In the genomic region with DNA sequence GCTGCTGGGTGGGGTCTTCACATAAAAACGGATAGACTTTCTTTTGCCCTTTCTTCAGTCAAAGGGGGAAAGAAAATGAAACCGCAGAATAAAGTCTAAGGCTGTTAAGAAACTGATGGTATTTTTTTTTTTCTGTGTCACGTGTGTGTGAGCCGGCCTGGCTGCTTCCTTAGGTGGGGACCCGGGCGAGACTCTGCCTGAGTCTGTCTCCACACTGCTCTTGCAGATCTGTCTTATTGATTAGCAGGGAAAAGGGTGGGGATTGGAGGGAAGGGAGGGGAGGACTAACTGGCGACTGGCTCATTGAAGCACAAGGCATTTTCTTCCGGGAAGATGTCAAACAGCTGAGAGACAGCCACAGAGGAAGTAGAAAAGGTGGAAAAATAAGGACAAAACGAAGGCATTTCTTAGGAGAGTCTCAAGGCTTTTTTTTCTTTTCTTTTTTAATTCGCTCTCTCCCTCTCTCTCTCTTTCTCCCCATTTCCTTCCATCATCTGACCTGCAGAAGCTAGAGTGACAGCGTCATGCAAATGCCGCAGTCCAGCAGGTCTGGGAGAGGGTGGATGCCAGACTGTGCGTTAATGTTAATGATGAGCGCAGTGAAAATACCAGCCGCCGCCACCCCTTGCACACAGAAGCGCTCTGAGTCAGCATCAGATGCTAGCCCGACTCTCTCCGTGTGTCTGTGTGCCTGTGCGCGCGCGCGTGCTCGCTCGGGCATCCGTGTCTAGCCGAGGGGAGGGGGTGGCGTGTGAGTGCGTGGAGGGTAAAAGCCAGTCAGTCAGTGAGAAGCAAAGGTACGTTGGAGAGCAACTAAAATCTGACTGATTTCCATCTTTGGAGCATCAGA, we compare ENCODE assay signal across 9 mouse cellular contexts. TPM values are rescaled to one million over a fixed set of nuclear protein-coding genes. Genes with fewer than 3 reads are reported as not detected.
DNase-seq lines count a peak whose midpoint lies in the region; ATAC-seq and TF ChIP-seq lines count a peak whose summit lies in the region.
"Had no signal": no experiment of that assay in that cellular context is flagged by ENCODE, and none has a peak within 500 bp of the region (broad histone marks: within the 10 kb centered on the region; RNA-seq: fewer than 3 reads in every experiment).

No protein-coding gene starts in this region.

- TF ChIP-seq EP300 in heart, adult 2 months (IDR thresholded peaks at IDR 0.05; ENCODE audit: insufficient read depth, low read depth, low read length), result no peak

- no peaks in the 10 kb centered on the region for H3K9me3 ChIP-seq in embryonic facial prominence, embryonic 11.5 days (replicated peaks; ENCODE audit: control insufficient read depth, low read length)
- H3K9me3 ChIP-seq in limb, embryonic 13.5 days, result no peaks in the 10 kb centered on the region
- no peaks in the 10 kb centered on the region for H3K9me3 ChIP-seq in midbrain, embryonic 14.5 days (ENCODE audit: control insufficient read depth, low read length)
- H3K9me3 ChIP-seq in stomach, embryonic 14.5 days (ENCODE audit: control insufficient read depth, low read depth, low read length), result no peaks in the 10 kb centered on the region

- H3K79me2 ChIP-seq in heart, adult 2 months (replicated peaks; ENCODE audit: control insufficient read depth, insufficient read depth, low read length), result no peaks in the 10 kb centered on the region

- H3K9ac ChIP-seq in embryonic facial prominence, embryonic 11.5 days (replicated peaks; ENCODE audit: low read length), result peak overlapping the region; percentile 67
- peak overlapping the region; percentile 54 for H3K9ac ChIP-seq in heart, adult 2 months (ENCODE audit: low read depth, low read length)
- H3K9ac ChIP-seq in limb, embryonic 13.5 days, result peak overlapping the region; percentile 75
- H3K9ac ChIP-seq in midbrain, embryonic 14.5 days (replicated peaks; ENCODE audit: low read length), result peak overlapping the region; percentile 75
- peak overlapping the region; percentile 45 for H3K9ac ChIP-seq in stomach, embryonic 14.5 days (replicated peaks; ENCODE audit: low read depth, low read length)

- peak; percentile 95 for ATAC-seq in embryonic facial prominence, embryonic 11.5 days (replicated peaks; ENCODE audit: insufficient number of reproducible peaks, low FRiP score, low TSS enrichment, low read depth)
- peak; percentile 77; the same call in 1 of the 2 replicates for ATAC-seq in limb, embryonic 13.5 days (ENCODE audit: low FRiP score, low read depth)
- peak; percentile 90 for ATAC-seq in midbrain, embryonic 14.5 days (ENCODE audit: low FRiP score, low TSS enrichment)
- peak; percentile 80 for ATAC-seq in stomach, embryonic 14.5 days (ENCODE audit: insufficient number of reproducible peaks, insufficient read depth, low FRiP score, low read depth)

- DNase-seq in spleen, adult 18-20 months, result peak; percentile 5 to 14
- no peak for DNase-seq in spleen, adult 12 weeks (ENCODE audit: low spot score)
- peak; percentile 71 for DNase-seq in embryonic facial prominence, embryonic 11.5 days (ENCODE audit: low spot score)
- DNase-seq in heart, adult 2 months, result peak; percentile 64 to 66
- DNase-seq in kidney, adult 2 months, result peak; percentile 61
- DNase-seq in midbrain, embryonic 14.5 days, result peak; percentile 95

- 8% methylated on average over 31 of the region's 31 CpGs for WGBS in embryonic facial prominence, embryonic 11.5 days
- 11% methylated on average over 31 of the region's 31 CpGs for WGBS in heart, adult 2 months
- 3% methylated on average over 31 of the region's 31 CpGs for WGBS in kidney, adult 2 months
- 3% methylated on average over 31 of the region's 31 CpGs for WGBS in limb, embryonic 13.5 days
- 2% methylated on average over 31 of the region's 31 CpGs for WGBS in midbrain, embryonic 14.5 days
- 4% methylated on average over 31 of the region's 31 CpGs for WGBS in stomach, embryonic 14.5 days

- no peaks in the 10 kb centered on the region for H3K27me3 ChIP-seq in embryonic facial prominence, embryonic 11.5 days (ENCODE audit: control insufficient read depth, insufficient read depth, low read length)
- H3K27me3 ChIP-seq in heart, adult 2 months (ENCODE audit: control insufficient read depth, insufficient read depth, low read length), result no peaks in the 10 kb centered on the region
- no peaks in the 10 kb centered on the region for H3K27me3 ChIP-seq in kidney, adult 2 months (replicated peaks; ENCODE audit: control insufficient read depth, insufficient read depth, low read length)
- no peaks in the 10 kb centered on the region for H3K27me3 ChIP-seq in limb, embryonic 13.5 days
- no peaks in the 10 kb centered on the region for H3K27me3 ChIP-seq in midbrain, embryonic 14.5 days (ENCODE audit: control insufficient read depth, insufficient read depth, low read length)
- H3K27me3 ChIP-seq in stomach, embryonic 14.5 days (ENCODE audit: control insufficient read depth, insufficient read depth, low read length), result no peaks in the 10 kb centered on the region
- H3K27me3 ChIP-seq: CH12.LX had no signal

- H3K36me3 ChIP-seq in embryonic facial prominence, embryonic 11.5 days (replicated peaks; ENCODE audit: control insufficient read depth, insufficient read depth, low read depth, low read length), result no peaks in the 10 kb centered on the region
- no peaks in the 10 kb centered on the region for H3K36me3 ChIP-seq in heart, adult 2 months (ENCODE audit: control insufficient read depth, insufficient read depth, low read length)
- H3K36me3 ChIP-seq in kidney, adult 2 months (ENCODE audit: control insufficient read depth, insufficient read depth, low read length), result no peaks in the 10 kb centered on the region
- no peaks in the 10 kb centered on the region for H3K36me3 ChIP-seq in limb, embryonic 13.5 days
- no peaks in the 10 kb centered on the region for H3K36me3 ChIP-seq in midbrain, embryonic 14.5 days (ENCODE audit: control insufficient read depth, insufficient read depth, low read length)
- H3K36me3 ChIP-seq in stomach, embryonic 14.5 days (ENCODE audit: control insufficient read depth, insufficient read depth, low read length), result no peaks in the 10 kb centered on the region

- H3K4me3 ChIP-seq in embryonic facial prominence, embryonic 11.5 days (ENCODE audit: low read depth, low read length), result peak overlapping the region; percentile 39
- H3K4me3 ChIP-seq in heart, adult 2 months, result peak overlapping the region; percentile 40
- peak overlapping the region; percentile 56 for H3K4me3 ChIP-seq in kidney, adult 2 months (ENCODE audit: insufficient read depth, low read depth, low read length)
- peak overlapping the region; percentile 56 for H3K4me3 ChIP-seq in limb, embryonic 13.5 days
- peak overlapping the region; percentile 40 for H3K4me3 ChIP-seq in midbrain, embryonic 14.5 days (replicated peaks; ENCODE audit: low read depth, low read length)
- peak overlapping the region; percentile 43 for H3K4me3 ChIP-seq in stomach, embryonic 14.5 days (ENCODE audit: low read depth, low read length)

- no peak for TF ChIP-seq CTCF in heart, adult 2 months (IDR thresholded peaks at IDR 0.05)
- TF ChIP-seq CTCF in kidney, adult 2 months (conservative IDR thresholded peaks at IDR 0.05; ENCODE audit: insufficient read depth, insufficient read length, low read depth, low read length), result no peak

- no peak; the same call in 1 of the 2 replicates for TF ChIP-seq POLR2A in heart, adult 2 months (IDR thresholded peaks at IDR 0.05; ENCODE audit: insufficient read depth, low read depth, low read length)
- TF ChIP-seq POLR2A in kidney, adult 2 months (IDR thresholded peaks at IDR 0.05; ENCODE audit: low read depth, low read length), result no peak

- peak overlapping the region; percentile 52 for H3K27ac ChIP-seq in embryonic facial prominence, embryonic 11.5 days (replicated peaks; ENCODE audit: low read depth, low read length)
- H3K27ac ChIP-seq in heart, adult 2 months, result peak overlapping the region; percentile 63
- H3K27ac ChIP-seq in kidney, adult 2 months (ENCODE audit: insufficient read depth, low read depth, low read length), result no peak overlapping the region
- H3K27ac ChIP-seq in limb, embryonic 13.5 days, result peak overlapping the region; percentile 81
- H3K27ac ChIP-seq in midbrain, embryonic 14.5 days (replicated peaks; ENCODE audit: low read depth, low read length), result peak overlapping the region; percentile 97
- H3K27ac ChIP-seq in stomach, embryonic 14.5 days (ENCODE audit: low read length), result peak overlapping the region; percentile 72

- H3K4me1 ChIP-seq in embryonic facial prominence, embryonic 11.5 days (ENCODE audit: control insufficient read depth, insufficient read depth, low read length), result no peaks in the 10 kb centered on the region; the same call in 1 of the 2 replicates
- H3K4me1 ChIP-seq in heart, adult 2 months (ENCODE audit: control insufficient read depth, insufficient read depth, low read length), result no peaks in the 10 kb centered on the region; the same call in none of the 2 replicates
- H3K4me1 ChIP-seq in kidney, adult 2 months (ENCODE audit: control insufficient read depth, insufficient read depth, low read length), result no peaks in the 10 kb centered on the region
- peaks cover 13% of the 10 kb centered on the region for H3K4me1 ChIP-seq in limb, embryonic 13.5 days
- peaks cover 40% of the 10 kb centered on the region for H3K4me1 ChIP-seq in midbrain, embryonic 14.5 days (ENCODE audit: control insufficient read depth, insufficient read depth, low read length)
- 0 out of 2 replicates have a peak, but pooled peaks cover 6% of the 10 kb centered on the region for H3K4me1 ChIP-seq in stomach, embryonic 14.5 days (ENCODE audit: control insufficient read depth, insufficient read depth, low read length)

- intact Hi-C loops in heart, adult 2 months (cut with DNase I), result loop anchor here (5.0 kb wide), 1 partner anchor 47 kb away; no protein-coding TSS in a partner anchor

- H3K4me2 ChIP-seq in embryonic facial prominence, embryonic 11.5 days (ENCODE audit: low read depth, low read length), result peak overlapping the region; percentile 82
- peak overlapping the region; percentile 82 for H3K4me2 ChIP-seq in limb, embryonic 13.5 days (replicated peaks)
- peak overlapping the region; percentile 73 for H3K4me2 ChIP-seq in midbrain, embryonic 14.5 days (ENCODE audit: low read length)
- H3K4me2 ChIP-seq in stomach, embryonic 14.5 days (replicated peaks; ENCODE audit: low read depth, low read length), result peak overlapping the region; percentile 88

RNA-seq across cellular contexts. Expression of gene Gm11146, which starts 42.2 kb away (rescaled TPM):
- not detected in 2 replicates for polyA plus RNA-seq in embryonic facial prominence, embryonic 11.5 days (2014; fragmentation: Nextera tagmentation; extraction: Ambion mirVana)
- total RNA-seq in heart, adult 2 months (2021), result not detected
- not detected in 2 replicates for polyA plus RNA-seq in heart, adult 2 months (2012; rRNA removed)
- polyA plus RNA-seq in kidney, adult 2 months (2012; rRNA removed), result not detected in 2 replicates
- polyA plus RNA-seq in limb, embryonic 13.5 days (2015; fragmentation: Nextera tagmentation; extraction: Ambion mirVana), result not detected in 2 replicates
- polyA plus RNA-seq in midbrain, embryonic 14.5 days (2014; fragmentation: Nextera tagmentation; extraction: Ambion mirVana), result not detected in 2 replicates
- polyA plus RNA-seq in stomach, embryonic 14.5 days (2014; fragmentation: Nextera tagmentation; extraction: Ambion mirVana), result not detected in 2 replicates
- total RNA-seq: CH12.LX had no signal
